Comparison of ENCODE assay signal across 8 mouse cellular contexts in genomic region chr16:34920182-34920581, GRCm38 (mm10).
DNase-seq lines count a peak whose midpoint lies in the region; ATAC-seq and TF ChIP-seq lines count a peak whose summit lies in the region.

No protein-coding gene starts in this region.

- H3K4me2 ChIP-seq in forebrain, embryonic 14.5 days (ENCODE audit: low read length), result no peak overlapping the region
- H3K4me2 ChIP-seq in forebrain, embryonic 12.5 days, result no peak overlapping the region
- H3K4me2 ChIP-seq in kidney, postnatal 0 days (ENCODE audit: low read length), result peak overlapping the region; percentile 54

- DNase-seq in forebrain, embryonic 14.5 days (ENCODE audit: low spot score), result peak; percentile 52
- DNase-seq in right cerebral cortex, postnatal 14 days, result peak; percentile 37
- no peak for DNase-seq in right cerebral cortex, postnatal 25 days
- DNase-seq in embryo, embryonic 11 days, result peak; percentile 85
- DNase-seq in kidney, postnatal 0 days (ENCODE audit: low spot score), result peak; percentile 87
- peak; percentile 76 for DNase-seq in mesoderm, embryonic 11.5 days (ENCODE audit: low read depth, low spot score)
- DNase-seq in frontal cortex, postnatal 25 days (ENCODE audit: low spot score in 2 of 2), result no peak

- H3K27ac ChIP-seq in forebrain, embryonic 14.5 days (ENCODE audit: low read depth, low read length), result no peak overlapping the region
- H3K27ac ChIP-seq in forebrain, embryonic 12.5 days, result no peak overlapping the region
- H3K27ac ChIP-seq in kidney, postnatal 0 days, result peak overlapping the region; percentile 78

- no peak for ATAC-seq in forebrain, embryonic 14.5 days
- no peak for ATAC-seq in forebrain, embryonic 12.5 days (ENCODE audit: low FRiP score)
- ATAC-seq in kidney, postnatal 0 days (replicated peaks; ENCODE audit: low FRiP score, low read depth), result peak; percentile 47

- 17% methylated on average over 6 of the region's 6 CpGs for WGBS in forebrain, embryonic 14.5 days
- WGBS in forebrain, embryonic 12.5 days, result 17% methylated on average over 6 of the region's 6 CpGs
- WGBS in kidney, postnatal 0 days, result 14% methylated on average over 6 of the region's 6 CpGs

- no peak overlapping the region for H3K9ac ChIP-seq in forebrain, embryonic 14.5 days (ENCODE audit: low read length)
- no peak overlapping the region for H3K9ac ChIP-seq in forebrain, embryonic 12.5 days
- peak overlapping the region; percentile 23; the same call in 1 of the 2 replicates for H3K9ac ChIP-seq in kidney, postnatal 0 days (ENCODE audit: low read depth, low read length)

- H3K9me3 ChIP-seq in forebrain, embryonic 14.5 days (replicated peaks; ENCODE audit: control insufficient read depth, low read length), result no peaks in the 10 kb centered on the region
- no peaks in the 10 kb centered on the region for H3K9me3 ChIP-seq in forebrain, embryonic 12.5 days
- H3K9me3 ChIP-seq in kidney, postnatal 0 days (replicated peaks; ENCODE audit: low read length), result no peaks in the 10 kb centered on the region

- H3K4me1 ChIP-seq in forebrain, embryonic 14.5 days (ENCODE audit: control insufficient read depth, insufficient read depth, low read length), result no peaks in the 10 kb centered on the region
- peaks cover 11% of the 10 kb centered on the region for H3K4me1 ChIP-seq in forebrain, embryonic 12.5 days
- peaks cover 18% of the 10 kb centered on the region; the same call in 1 of the 2 replicates for H3K4me1 ChIP-seq in kidney, postnatal 0 days (replicated peaks; ENCODE audit: insufficient read depth, low read length)

- H3K36me3 ChIP-seq in forebrain, embryonic 14.5 days (ENCODE audit: control insufficient read depth, insufficient read depth, low read length), result no peaks in the 10 kb centered on the region
- no peaks in the 10 kb centered on the region for H3K36me3 ChIP-seq in forebrain, embryonic 12.5 days (replicated peaks)
- H3K36me3 ChIP-seq in kidney, postnatal 0 days (ENCODE audit: insufficient read depth, low read length), result no peaks in the 10 kb centered on the region

- no peak overlapping the region for H3K4me3 ChIP-seq in forebrain, embryonic 14.5 days (ENCODE audit: low read depth, low read length)
- H3K4me3 ChIP-seq in forebrain, embryonic 12.5 days (replicated peaks), result no peak overlapping the region
- H3K4me3 ChIP-seq in kidney, postnatal 0 days (replicated peaks; ENCODE audit: low read depth, low read length), result no peak overlapping the region

- H3K27me3 ChIP-seq in forebrain, embryonic 14.5 days (replicated peaks; ENCODE audit: control insufficient read depth, insufficient read depth, low read length), result no peaks in the 10 kb centered on the region
- no peaks in the 10 kb centered on the region for H3K27me3 ChIP-seq in forebrain, embryonic 12.5 days
- H3K27me3 ChIP-seq in kidney, postnatal 0 days (ENCODE audit: insufficient read depth, low read length), result no peaks in the 10 kb centered on the region

- TF ChIP-seq CTCF in kidney, postnatal 0 days (IDR thresholded peaks at IDR 0.05; ENCODE audit: low read depth), result peak; percentile 83

Comparison
In these comparisons a context has a peak if more than half of its experiments do, and no peak if none do; other contexts are left out.
1. DNase-seq: peak in forebrain, embryonic 14.5 days (single experiment), right cerebral cortex, postnatal 14 days (single experiment), embryo, embryonic 11 days (single experiment), kidney, postnatal 0 days (single experiment) and mesoderm, embryonic 11.5 days (single experiment); none in right cerebral cortex, postnatal 25 days (single experiment) and frontal cortex, postnatal 25 days (0 of 2).